Mouse (Mus musculus) splenic B cell, adult 2 months (primary cell): ENCODE measurements around the gene Ndufa3.

Source experiments
- DNase-seq: peaks from one replicate; pipeline ENCODE4 v3.0.0-alpha.2; 2011; ENCODE audit warnings: low read depth, low spot score
- H3K27me3 ChIP-seq: 2 replicates; pipeline ENCODE4 v1.6.1; 2012; ENCODE audit warnings: mild to moderate bottlenecking, low read length, moderate library complexity, mixed read lengths; ENCODE audit not compliant: control insufficient read depth, poor library complexity, insufficient read depth, severe bottlenecking
- H3K36me3 ChIP-seq: 2 replicates; pipeline ENCODE4 v1.6.1; 2012; ENCODE audit warnings: mild to moderate bottlenecking, low read length, moderate library complexity, mixed read lengths; ENCODE audit not compliant: control insufficient read depth, poor library complexity, insufficient read depth, severe bottlenecking

Gene Ndufa3

GRCm38 (mm10) chr7:3630478-3630815 is 13.3 kb downstream of the Ndufa3 start:
- Histone ChIP-seq H3K36me3 (no peaks in the 10 kb centered on the region; the same call in 1 of the 2 replicates), H3K27me3 (no peaks in the 10 kb centered on the region)
- DNase-seq: no peak

GRCm38 (mm10) chr7:3643412-3643811 is 26.2 kb downstream of the Ndufa3 start:
- no peak for DNase-seq
- Histone ChIP-seq H3K36me3 (0 out of 2 replicates have a peak, but pooled peaks cover 2% of the 10 kb centered on the region), H3K27me3 (no peaks in the 10 kb centered on the region)

GRCm38 (mm10) chr7:3643843-3644242 is 26.7 kb downstream of the Ndufa3 start:
- Histone ChIP-seq H3K27me3 (no peaks in the 10 kb centered on the region), H3K36me3 (0 out of 2 replicates have a peak, but pooled peaks cover 2% of the 10 kb centered on the region)
- no peak for DNase-seq

- H3K27me3 ChIP-seq: no peaks in the 10 kb centered on the region
- 0 out of 2 replicates have a peak, but pooled peaks cover 2% of the 10 kb centered on the region for H3K36me3 ChIP-seq
- no peak for DNase-seq
These were observed 27.1 kb downstream of the Ndufa3 start for GRCm38 (mm10) chr7:3644348-3644671.

DNA sequence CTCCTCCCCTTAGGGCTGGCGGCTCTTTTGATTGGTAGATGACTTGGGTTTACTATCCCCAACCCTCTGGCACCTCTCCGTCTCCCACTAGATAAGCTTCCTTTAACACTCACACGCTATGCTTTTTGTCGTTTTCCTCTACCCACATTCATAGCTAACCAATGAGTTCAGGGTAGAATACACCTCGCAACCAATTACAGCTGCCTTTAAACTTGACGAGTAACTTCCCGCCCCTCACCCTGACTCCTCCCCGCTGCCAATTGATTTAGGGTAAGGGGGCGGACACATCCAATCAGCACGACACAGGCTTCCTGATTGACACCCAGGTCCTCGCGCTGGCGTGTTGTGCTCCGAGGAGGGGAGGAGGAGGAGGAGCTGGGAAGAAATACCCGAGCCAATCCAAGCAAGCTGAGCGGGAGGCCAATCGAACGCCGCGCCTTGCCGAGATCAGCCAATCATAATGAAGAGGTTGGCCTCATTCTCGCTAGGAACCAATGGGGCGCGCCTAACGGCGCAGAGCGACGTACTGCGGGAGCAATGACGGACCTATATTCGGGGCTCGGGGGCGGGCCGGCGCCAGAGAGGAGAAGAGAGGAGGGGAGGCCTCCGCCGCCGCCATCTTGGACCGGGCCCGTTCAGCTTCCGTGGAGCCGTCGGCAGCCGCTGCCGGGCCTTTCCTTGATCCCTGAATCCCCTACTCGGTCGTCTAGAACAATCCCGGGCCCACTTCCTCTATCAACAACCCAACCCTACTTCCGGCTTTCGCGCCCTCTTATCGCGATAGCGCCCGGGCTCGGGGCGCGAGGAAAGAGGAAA is 27.7 kb downstream of the Ndufa3 start, which contains the start of gene Cnot3:
Gene Cnot3, plus strand, starts transcription at position 597 of the 816 bp plus-strand sequence.
- DNase-seq: peak; percentile 100
- 0 out of 2 replicates have a peak, but pooled peaks cover 2% of the 10 kb centered on the region for H3K36me3 ChIP-seq

GRCm38 (mm10) chr7:3645488-3646025 is 28.4 kb downstream of the Ndufa3 start:
- no peak for DNase-seq
- H3K27me3 ChIP-seq: no peaks in the 10 kb centered on the region
- no peaks in the 10 kb centered on the region for H3K36me3 ChIP-seq

More for the DNA sequence above, 27.7 kb downstream of the Ndufa3 start, which contains the start of gene Cnot3:
- H3K27me3 ChIP-seq: no peaks in the 10 kb centered on the region

- Histone ChIP-seq H3K36me3 (peaks cover 5% of the 10 kb centered on the region), H3K27me3 (no peaks in the 10 kb centered on the region)
- no peak for DNase-seq
These were observed 29.0 kb downstream of the Ndufa3 start for GRCm38 (mm10) chr7:3646188-3646587.

- no peak for DNase-seq
- H3K27me3 ChIP-seq: no peaks in the 10 kb centered on the region
- peaks cover 8% of the 10 kb centered on the region for H3K36me3 ChIP-seq
These were observed 29.5 kb downstream of the Ndufa3 start for GRCm38 (mm10) chr7:3646641-3647040.

GRCm38 (mm10) chr7:3656966-3657365 is 39.8 kb downstream of the Ndufa3 start:
- no peak for DNase-seq
- Histone ChIP-seq H3K27me3 (no peaks in the 10 kb centered on the region), H3K36me3 (peaks cover 29% of the 10 kb centered on the region)

DNA sequence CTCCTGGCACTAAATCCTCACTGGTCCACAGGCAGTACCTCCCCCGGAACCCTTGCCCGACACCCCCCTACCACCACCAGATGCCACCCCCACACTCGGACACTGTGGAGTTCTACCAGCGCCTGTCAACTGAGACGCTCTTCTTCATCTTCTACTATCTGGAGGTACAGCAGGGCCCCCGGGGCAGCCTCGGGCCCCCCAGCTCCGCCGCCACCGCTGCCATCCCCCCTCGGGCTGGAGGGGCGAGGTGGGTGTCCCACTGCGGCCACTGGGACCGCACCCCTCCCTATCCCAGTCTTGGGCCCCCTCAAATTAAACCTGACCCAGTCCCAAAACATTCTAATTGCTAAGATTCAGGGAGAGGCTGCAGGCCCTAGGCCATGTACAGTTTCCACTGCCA is 41.4 kb downstream of the Ndufa3 start:
- Histone ChIP-seq H3K36me3 (peaks cover 28% of the 10 kb centered on the region), H3K27me3 (no peaks in the 10 kb centered on the region)
- no peak for DNase-seq

DNA sequence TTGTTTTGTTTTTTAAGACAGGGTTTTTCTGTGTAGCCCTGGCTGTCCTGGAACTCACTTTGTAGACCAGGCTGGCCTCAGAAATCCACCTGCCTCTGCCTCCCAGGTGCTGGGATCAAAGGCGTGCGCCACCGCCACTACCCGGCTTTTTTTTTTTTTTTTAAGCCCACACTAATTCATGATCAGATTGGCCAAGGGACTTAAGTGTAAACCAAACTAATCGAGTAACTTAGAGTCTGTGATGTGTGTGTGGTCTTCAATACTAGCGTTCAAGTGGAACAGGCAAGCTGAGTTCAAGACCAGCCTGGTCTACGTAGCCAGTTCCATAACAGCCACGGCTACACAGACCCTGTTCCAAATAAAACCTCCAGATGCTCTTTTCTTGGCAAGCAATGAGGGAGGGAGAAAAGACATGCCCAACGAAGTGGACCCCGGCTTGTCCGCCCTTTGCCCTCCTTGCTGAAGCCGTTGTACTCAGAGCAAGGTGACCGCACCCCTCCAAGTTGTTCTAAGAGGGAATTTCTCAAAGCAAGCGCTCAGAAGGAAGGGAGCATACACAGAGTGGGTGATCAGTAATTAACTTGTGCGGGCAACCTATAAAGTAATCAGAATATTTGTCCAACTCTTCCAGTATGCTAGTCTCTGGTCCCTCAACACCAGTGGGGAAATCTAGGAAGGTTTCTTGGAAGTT is 47.5 kb downstream of the Ndufa3 start:
- H3K36me3 ChIP-seq: peaks cover 6% of the 10 kb centered on the region; the same call in 1 of the 2 replicates
- H3K27me3 ChIP-seq: no peaks in the 10 kb centered on the region
- DNase-seq: peak; percentile 13

DNA sequence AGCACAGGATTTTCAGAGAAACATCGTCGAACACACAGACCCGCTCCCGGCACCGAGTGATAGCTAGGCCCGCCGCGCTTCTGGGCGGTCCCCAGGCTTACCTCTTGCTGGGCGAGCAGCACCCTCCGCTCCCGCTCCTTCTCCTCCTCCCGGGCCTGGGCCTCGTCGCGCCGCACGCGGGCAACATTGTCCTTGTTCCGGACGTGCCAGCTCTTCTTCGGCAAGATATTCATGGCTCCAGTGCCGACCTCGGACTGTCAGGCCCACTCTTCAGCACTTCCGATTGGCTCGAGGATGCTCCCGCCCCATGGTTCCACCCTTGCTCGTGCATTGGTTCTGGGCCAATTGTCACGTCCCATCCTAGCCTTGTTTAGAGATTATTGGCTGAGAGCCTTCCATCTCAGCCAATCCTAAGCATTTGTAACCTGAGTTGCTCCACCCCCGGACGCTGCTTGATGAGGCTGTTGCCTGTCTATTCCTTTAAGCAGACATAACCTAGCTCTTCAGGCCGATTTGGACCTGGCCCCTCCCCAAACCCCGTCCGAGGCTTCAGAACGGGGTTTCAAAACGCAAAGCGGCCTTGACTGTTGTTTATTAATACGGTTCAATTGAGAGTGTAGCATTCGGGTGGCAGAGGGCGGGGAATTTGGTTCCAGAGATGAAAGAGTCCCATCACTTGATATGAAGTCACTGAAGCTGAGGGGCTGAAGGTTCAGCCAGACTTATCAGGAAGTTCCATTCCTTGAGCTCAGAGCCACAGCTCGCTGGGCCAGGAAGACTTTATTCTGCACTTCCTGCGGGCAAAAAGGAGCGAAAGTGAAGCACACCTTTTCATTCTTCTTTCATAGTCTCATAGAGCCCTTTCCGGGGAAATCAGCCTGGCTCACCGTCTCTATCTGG is 48.3 kb downstream of the Ndufa3 start, which contains the start of gene Leng1:
Gene Leng1, minus strand, starts transcription at position 626 of the 900 bp plus-strand sequence.
- DNase-seq: peak; percentile 97
- H3K27me3 ChIP-seq: no peaks in the 10 kb centered on the region
- peaks cover 6% of the 10 kb centered on the region; the same call in 1 of the 2 replicates for H3K36me3 ChIP-seq

GRCm38 (mm10) chr7:3666921-3667391 is 49.8 kb downstream of the Ndufa3 start:
- DNase-seq: no peak
- H3K27me3 ChIP-seq: no peaks in the 10 kb centered on the region

More at GRCm38 (mm10) chr7:3666921-3667391, 49.8 kb downstream of the Ndufa3 start:
- H3K36me3 ChIP-seq: peaks cover 4% of the 10 kb centered on the region
